In the genomic region with DNA sequence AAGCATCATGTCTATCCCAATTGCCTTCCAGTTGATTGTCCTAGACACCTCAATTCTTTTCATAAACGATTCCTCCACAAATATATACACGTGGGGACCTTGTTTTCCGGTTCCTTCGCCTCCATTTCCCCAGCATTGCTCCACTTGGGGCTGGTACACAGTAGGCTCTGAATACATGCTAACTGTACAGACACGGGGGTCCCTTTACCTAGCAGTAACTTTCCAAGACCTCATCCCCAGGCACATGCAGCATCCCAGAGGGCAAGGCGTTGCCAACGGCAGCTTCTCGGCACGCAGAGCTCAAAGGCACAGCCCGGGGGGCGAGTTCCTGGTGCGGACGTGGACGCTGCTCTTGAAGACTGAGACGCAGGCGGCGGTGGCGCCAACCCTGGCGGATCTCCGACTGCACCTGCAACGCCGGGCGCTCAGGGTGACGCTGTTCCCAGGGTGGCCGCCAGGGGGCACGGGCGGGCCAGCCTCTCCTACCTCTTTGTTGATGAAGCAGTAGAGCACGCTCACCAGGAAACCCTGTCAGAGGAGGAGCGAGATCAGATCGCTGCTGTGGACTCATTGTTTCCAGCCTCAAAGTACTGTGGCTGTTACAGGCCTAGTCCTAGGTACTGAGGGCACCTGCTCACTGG, we compare ENCODE assay signal across 8 mouse cellular contexts. TPM values are rescaled to one million over a fixed set of nuclear protein-coding genes. Genes with fewer than 3 reads are reported as not detected.
DNase-seq lines count a peak whose midpoint lies in the region; ATAC-seq and TF ChIP-seq lines count a peak whose summit lies in the region.

No protein-coding gene starts in this region.

- TF ChIP-seq POLR2A in testis, adult 2 months (IDR thresholded peaks at IDR 0.05; ENCODE audit: control insufficient read depth, low read depth, low read length), result no peak

- H3K9me3 ChIP-seq in forebrain, embryonic 12.5 days, result no peaks in the 10 kb centered on the region
- no peaks in the 10 kb centered on the region for H3K9me3 ChIP-seq in heart, postnatal 0 days (replicated peaks; ENCODE audit: control insufficient read depth, low read length)
- no peaks in the 10 kb centered on the region for H3K9me3 ChIP-seq in liver, embryonic 16.5 days (replicated peaks; ENCODE audit: control insufficient read depth, low read length)
- no peaks in the 10 kb centered on the region for H3K9me3 ChIP-seq in neural tube, embryonic 13.5 days

- ATAC-seq in forebrain, embryonic 12.5 days (ENCODE audit: low FRiP score), result peak; percentile 79
- peak; percentile 77 for ATAC-seq in heart, postnatal 0 days (ENCODE audit: insufficient read depth, low read depth)
- ATAC-seq in liver, embryonic 16.5 days (ENCODE audit: low read depth), result peak; percentile 67
- peak; percentile 72 for ATAC-seq in neural tube, embryonic 13.5 days (ENCODE audit: low read depth)

- TF ChIP-seq EP300 in heart, postnatal 0 days (IDR thresholded peaks at IDR 0.05; ENCODE audit: low read depth), result no peak

- H3K4me2 ChIP-seq in forebrain, embryonic 12.5 days, result peak overlapping the region; percentile 49
- peak overlapping the region; percentile 42 for H3K4me2 ChIP-seq in heart, postnatal 0 days (ENCODE audit: low read depth, low read length)
- peak overlapping the region; percentile 19; the same call in 1 of the 2 replicates for H3K4me2 ChIP-seq in liver, embryonic 16.5 days (ENCODE audit: low read depth, low read length)
- H3K4me2 ChIP-seq in neural tube, embryonic 13.5 days, result peak overlapping the region; percentile 46

- 5% methylated on average over 30 of the region's 30 CpGs for WGBS in forebrain, embryonic 12.5 days
- WGBS in heart, postnatal 0 days, result 5% methylated on average over 30 of the region's 30 CpGs
- 4% methylated on average over 30 of the region's 30 CpGs for WGBS in liver, embryonic 16.5 days (ENCODE audit: insufficient replicate concordance)
- WGBS in neural tube, embryonic 13.5 days, result 6% methylated on average over 30 of the region's 30 CpGs

- peak overlapping the region; percentile 29; the same call in 1 of the 2 replicates for H3K9ac ChIP-seq in forebrain, embryonic 12.5 days
- H3K9ac ChIP-seq in heart, postnatal 0 days (replicated peaks; ENCODE audit: low read depth, low read length), result no peak overlapping the region
- H3K9ac ChIP-seq in liver, embryonic 16.5 days (ENCODE audit: low read depth, low read length), result no peak overlapping the region; the same call in 1 of the 2 replicates
- H3K9ac ChIP-seq in neural tube, embryonic 13.5 days, result peak overlapping the region; percentile 61

- peak; percentile 95 for DNase-seq in CD4-positive, CD25-positive, alpha-beta regulatory T cell, adult 2 months (ENCODE audit: low read depth, low spot score)
- peak; percentile 66 for DNase-seq in c-Kit-positive CD71-positive TER-119-negative erythroid progenitor cells, embryonic 14.5 days (ENCODE audit: low read depth)
- DNase-seq in heart, postnatal 0 days (ENCODE audit: low spot score), result peak; percentile 81
- DNase-seq in kidney, postnatal 4 days, result peak; percentile 95

- peak overlapping the region; percentile 77 for H3K27ac ChIP-seq in forebrain, embryonic 12.5 days
- no peak overlapping the region for H3K27ac ChIP-seq in heart, postnatal 0 days (ENCODE audit: low read depth)
- no peak overlapping the region for H3K27ac ChIP-seq in liver, embryonic 16.5 days (ENCODE audit: low read length)
- peak overlapping the region; percentile 73 for H3K27ac ChIP-seq in neural tube, embryonic 13.5 days (replicated peaks)
- no peak overlapping the region for H3K27ac ChIP-seq in testis, adult 2 months (ENCODE audit: control insufficient read depth, insufficient read depth, low read depth, low read length)

- H3K27me3 ChIP-seq in forebrain, embryonic 12.5 days, result peaks cover 33% of the 10 kb centered on the region
- 0 out of 2 replicates have a peak, but pooled peaks cover 9% of the 10 kb centered on the region for H3K27me3 ChIP-seq in heart, postnatal 0 days (ENCODE audit: control insufficient read depth, insufficient read depth, low read length)
- peaks cover 16% of the 10 kb centered on the region for H3K27me3 ChIP-seq in liver, embryonic 16.5 days (ENCODE audit: control insufficient read depth, insufficient read depth, low read depth, low read length)
- H3K27me3 ChIP-seq in neural tube, embryonic 13.5 days, result peaks cover 28% of the 10 kb centered on the region
- H3K27me3 ChIP-seq in testis, adult 2 months (ENCODE audit: control insufficient read depth, insufficient read depth, low read length), result no peaks in the 10 kb centered on the region

- peak overlapping the region; percentile 23 for H3K4me3 ChIP-seq in forebrain, embryonic 12.5 days (replicated peaks)
- H3K4me3 ChIP-seq in heart, postnatal 0 days (ENCODE audit: low read depth, low read length), result no peak overlapping the region
- no peak overlapping the region for H3K4me3 ChIP-seq in liver, embryonic 16.5 days (ENCODE audit: low read depth, low read length)
- H3K4me3 ChIP-seq in neural tube, embryonic 13.5 days, result peak overlapping the region; percentile 13
- H3K4me3 ChIP-seq in testis, adult 2 months (ENCODE audit: control insufficient read depth, low read depth, low read length), result no peak overlapping the region; the same call in 1 of the 2 replicates

- H3K4me1 ChIP-seq in forebrain, embryonic 12.5 days, result peaks cover 24% of the 10 kb centered on the region
- peaks cover 9% of the 10 kb centered on the region for H3K4me1 ChIP-seq in heart, postnatal 0 days (ENCODE audit: control insufficient read depth, insufficient read depth)
- H3K4me1 ChIP-seq in liver, embryonic 16.5 days (ENCODE audit: control insufficient read depth, low read depth, low read length), result peaks cover 15% of the 10 kb centered on the region
- peaks cover 22% of the 10 kb centered on the region for H3K4me1 ChIP-seq in neural tube, embryonic 13.5 days (replicated peaks)
- H3K4me1 ChIP-seq in testis, adult 2 months (ENCODE audit: control insufficient read depth, insufficient read depth, low read length), result peaks cover 16% of the 10 kb centered on the region

- peak; percentile 94 for TF ChIP-seq CTCF in heart, postnatal 0 days (IDR thresholded peaks at IDR 0.05; ENCODE audit: low read depth)
- TF ChIP-seq CTCF in testis, adult 2 months (IDR thresholded peaks at IDR 0.05; ENCODE audit: control insufficient read depth, insufficient read depth, insufficient replicate concordance, low read depth, low read length), result peak; percentile 92

- peaks cover 26% of the 10 kb centered on the region for H3K36me3 ChIP-seq in forebrain, embryonic 12.5 days (replicated peaks)
- peaks cover 17% of the 10 kb centered on the region for H3K36me3 ChIP-seq in heart, postnatal 0 days (replicated peaks; ENCODE audit: control insufficient read depth, insufficient read depth, low read length)
- peaks cover 6% of the 10 kb centered on the region; the same call in 1 of the 2 replicates for H3K36me3 ChIP-seq in liver, embryonic 16.5 days (ENCODE audit: control insufficient read depth, insufficient read depth)
- H3K36me3 ChIP-seq in neural tube, embryonic 13.5 days, result peaks cover 38% of the 10 kb centered on the region
- H3K36me3 ChIP-seq in testis, adult 2 months (ENCODE audit: control insufficient read depth, insufficient read depth, low read length), result no peaks in the 10 kb centered on the region; the same call in 1 of the 2 replicates

RNA-seq across cellular contexts. Expression of a gene that starts 7.8 kb away (rescaled TPM):
- polyA plus RNA-seq in forebrain, embryonic 12.5 days (2016; fragmentation: Nextera tagmentation; extraction: Ambion mirVana), result 148 and 153 TPM in 2 replicates
- 43.5 and 45.6 TPM in 2 replicates for total RNA-seq in heart, postnatal 0 days (2014; rRNA removed; ENCODE audit: low replicate concordance)
- 84.9 and 89.8 TPM in 2 replicates for polyA plus RNA-seq in heart, postnatal 0 days (2015; fragmentation: Nextera tagmentation; extraction: Ambion mirVana)
- polyA plus RNA-seq in liver, embryonic 16.5 days (2015; fragmentation: Nextera tagmentation; extraction: Ambion mirVana), result 47.9 and 54.4 TPM in 2 replicates
- polyA plus RNA-seq in neural tube, embryonic 13.5 days (2015; fragmentation: Nextera tagmentation; extraction: Ambion mirVana), result 108 and 118 TPM in 2 replicates
- polyA plus RNA-seq in testis, adult 2 months (2012; rRNA removed), result 135 and 140 TPM in 2 replicates

RNA-seq across cellular contexts. Expression of a gene that starts 8.2 kb away (rescaled TPM):
- polyA plus RNA-seq in forebrain, embryonic 12.5 days (2016; fragmentation: Nextera tagmentation; extraction: Ambion mirVana), result 14.4 and 14.7 TPM in 2 replicates
- total RNA-seq in heart, postnatal 0 days (2014; rRNA removed; ENCODE audit: low replicate concordance), result 4.4 and 4.9 TPM in 2 replicates
- polyA plus RNA-seq in heart, postnatal 0 days (2015; fragmentation: Nextera tagmentation; extraction: Ambion mirVana), result 7.3 and 7.9 TPM in 2 replicates
- 3.9 and 4.0 TPM in 2 replicates for polyA plus RNA-seq in liver, embryonic 16.5 days (2015; fragmentation: Nextera tagmentation; extraction: Ambion mirVana)
- polyA plus RNA-seq in neural tube, embryonic 13.5 days (2015; fragmentation: Nextera tagmentation; extraction: Ambion mirVana), result 21.7 and 22.2 TPM in 2 replicates
- 12.7 and 13.5 TPM in 2 replicates for polyA plus RNA-seq in testis, adult 2 months (2012; rRNA removed)

RNA-seq across cellular contexts. Expression of a gene that starts 8.6 kb away (rescaled TPM):
- 1.1 and 1.3 TPM in 2 replicates for polyA plus RNA-seq in forebrain, embryonic 12.5 days (2016; fragmentation: Nextera tagmentation; extraction: Ambion mirVana)
- 24.9 and 27.6 TPM in 2 replicates for total RNA-seq in heart, postnatal 0 days (2014; rRNA removed; ENCODE audit: low replicate concordance)
- polyA plus RNA-seq in heart, postnatal 0 days (2015; fragmentation: Nextera tagmentation; extraction: Ambion mirVana), result 5.4 and 7.0 TPM in 2 replicates
- 0.99 and 2.1 TPM in 2 replicates for polyA plus RNA-seq in liver, embryonic 16.5 days (2015; fragmentation: Nextera tagmentation; extraction: Ambion mirVana)
- 1.3 and 1.4 TPM in 2 replicates for polyA plus RNA-seq in neural tube, embryonic 13.5 days (2015; fragmentation: Nextera tagmentation; extraction: Ambion mirVana)
- 20.9 and 24.3 TPM in 2 replicates for polyA plus RNA-seq in testis, adult 2 months (2012; rRNA removed)

RNA-seq across cellular contexts. Expression of a gene that starts 18.9 kb away (rescaled TPM):
- 5.8 and 6.5 TPM in 2 replicates for polyA plus RNA-seq in forebrain, embryonic 12.5 days (2016; fragmentation: Nextera tagmentation; extraction: Ambion mirVana)
- total RNA-seq in heart, postnatal 0 days (2014; rRNA removed; ENCODE audit: low replicate concordance), result 34.8 and 58.9 TPM in 2 replicates
- polyA plus RNA-seq in heart, postnatal 0 days (2015; fragmentation: Nextera tagmentation; extraction: Ambion mirVana), result 23.7 and 26.8 TPM in 2 replicates
- 4.0 and 5.0 TPM in 2 replicates for polyA plus RNA-seq in liver, embryonic 16.5 days (2015; fragmentation: Nextera tagmentation; extraction: Ambion mirVana)
- 6.8 and 8.1 TPM in 2 replicates for polyA plus RNA-seq in neural tube, embryonic 13.5 days (2015; fragmentation: Nextera tagmentation; extraction: Ambion mirVana)
- polyA plus RNA-seq in testis, adult 2 months (2012; rRNA removed), result 11.1 and 12.9 TPM in 2 replicates

RNA-seq across cellular contexts. Expression of a gene that starts 37.6 kb away (rescaled TPM):
- polyA plus RNA-seq in forebrain, embryonic 12.5 days (2016; fragmentation: Nextera tagmentation; extraction: Ambion mirVana), result 18.4 and 23.1 TPM in 2 replicates
- 13.1 and 13.2 TPM in 2 replicates for total RNA-seq in heart, postnatal 0 days (2014; rRNA removed; ENCODE audit: low replicate concordance)
- polyA plus RNA-seq in heart, postnatal 0 days (2015; fragmentation: Nextera tagmentation; extraction: Ambion mirVana), result 4.9 and 6.2 TPM in 2 replicates
- polyA plus RNA-seq in liver, embryonic 16.5 days (2015; fragmentation: Nextera tagmentation; extraction: Ambion mirVana), result 4.7 and 5.2 TPM in 2 replicates
- polyA plus RNA-seq in neural tube, embryonic 13.5 days (2015; fragmentation: Nextera tagmentation; extraction: Ambion mirVana), result 17.7 and 18.1 TPM in 2 replicates
- polyA plus RNA-seq in testis, adult 2 months (2012; rRNA removed), result 49.3 and 59.7 TPM in 2 replicates

Comparison
In these comparisons a context has a peak if more than half of its experiments do, and no peak if none do; other contexts are left out.
1. H3K27ac ChIP-seq: peak in forebrain, embryonic 12.5 days (single experiment) and neural tube, embryonic 13.5 days (single experiment); none in heart, postnatal 0 days (single experiment), liver, embryonic 16.5 days (single experiment) and testis, adult 2 months (single experiment).
2. H3K4me3 ChIP-seq: peak in forebrain, embryonic 12.5 days (single experiment) and neural tube, embryonic 13.5 days (single experiment); none in heart, postnatal 0 days (single experiment), liver, embryonic 16.5 days (single experiment) and testis, adult 2 months (single experiment).
3. H3K9ac ChIP-seq: peak in forebrain, embryonic 12.5 days (single experiment) and neural tube, embryonic 13.5 days (single experiment); none in heart, postnatal 0 days (single experiment) and liver, embryonic 16.5 days (single experiment).
4. Peak in every context shown above with its lines, with median percentiles within 50 percentile points of each other: DNase-seq, ATAC-seq and H3K4me2 ChIP-seq.